Mouse (Mus musculus) C2C12 (cell line): ENCODE results near the gene Arhgap15. TPM values are rescaled to one million over a fixed set of nuclear protein-coding genes. Genes with fewer than 3 reads are reported as not detected.

Source experiments
- H3K27me3 ChIP-seq: one replicate; pipeline ENCODE4 v1.6.1; 2011; ENCODE audit not compliant: control insufficient read depth, insufficient read depth, insufficient read length
- H3K36me3 ChIP-seq: one replicate; pipeline ENCODE4 v1.6.1; 2011; ENCODE audit not compliant: control insufficient read depth, insufficient read depth
- H3K4me3 ChIP-seq: one replicate; pipeline ENCODE4 v1.5.1; 2011; ENCODE audit warnings: mild to moderate bottlenecking, control low read depth; ENCODE audit not compliant: poor library complexity, insufficient read depth, severe bottlenecking
- H3K79me2 ChIP-seq: one replicate; pipeline ENCODE4 v1.6.1; 2011; ENCODE audit not compliant: control insufficient read depth, insufficient read depth
- H3K79me3 ChIP-seq: one replicate; pipeline ENCODE4 v1.6.1; 2011; ENCODE audit warnings: low read depth, control low read depth
- H3ac ChIP-seq: one replicate; pipeline ENCODE3; 2011; ENCODE audit warnings: low read depth; ENCODE audit not compliant: control insufficient read depth, insufficient read length
- CEBPB ChIP-seq: IDR thresholded peaks from one replicate; pipeline ENCODE4 v1.6.1; 2011; ENCODE audit warnings: low read depth, mild to moderate bottlenecking, control low read depth, moderate library complexity
- CTCF ChIP-seq: IDR thresholded peaks from one replicate; pipeline ENCODE4 v1.5.1; 2011; ENCODE audit not compliant: control insufficient read depth, insufficient read depth, insufficient read length
- FOSL1 ChIP-seq: IDR thresholded peaks from one replicate; pipeline ENCODE4 v1.8.0; 2011; ENCODE audit warnings: mild to moderate bottlenecking, low read length; ENCODE audit not compliant: poor library complexity, insufficient read depth, severe bottlenecking
- MAX ChIP-seq: IDR thresholded peaks from one replicate; pipeline ENCODE4 v1.6.1; 2011; ENCODE audit warnings: mild to moderate bottlenecking, control low read depth
- MYOD1 ChIP-seq: IDR thresholded peaks from one replicate; pipeline ENCODE4 v1.6.1; 2011; ENCODE audit warnings: low read depth; ENCODE audit not compliant: control insufficient read depth, insufficient read length
- MYOG ChIP-seq: IDR thresholded peaks from one replicate; pipeline ENCODE4 v1.6.1; 2011; ENCODE audit not compliant: control insufficient read depth, insufficient read length; ENCODE audit errors: extremely low read depth
- USF1 ChIP-seq: IDR thresholded peaks from one replicate; pipeline ENCODE4 v1.6.1; 2011; ENCODE audit warnings: low read depth, mild to moderate bottlenecking, control low read depth, moderate library complexity
- polyA plus RNA-seq: library from polyadenylated mRNA; unstranded; fragments of >200 nt; fragmentation: generic; extraction: Trizol; gene quantifications from one replicate; pipeline ENCODE4 v1.2.1, GENCODE M21; 2012; ENCODE audit warnings: missing spikeins

Gene Arhgap15
- polyA plus RNA-seq, 1 experiment: not detected

DNA sequence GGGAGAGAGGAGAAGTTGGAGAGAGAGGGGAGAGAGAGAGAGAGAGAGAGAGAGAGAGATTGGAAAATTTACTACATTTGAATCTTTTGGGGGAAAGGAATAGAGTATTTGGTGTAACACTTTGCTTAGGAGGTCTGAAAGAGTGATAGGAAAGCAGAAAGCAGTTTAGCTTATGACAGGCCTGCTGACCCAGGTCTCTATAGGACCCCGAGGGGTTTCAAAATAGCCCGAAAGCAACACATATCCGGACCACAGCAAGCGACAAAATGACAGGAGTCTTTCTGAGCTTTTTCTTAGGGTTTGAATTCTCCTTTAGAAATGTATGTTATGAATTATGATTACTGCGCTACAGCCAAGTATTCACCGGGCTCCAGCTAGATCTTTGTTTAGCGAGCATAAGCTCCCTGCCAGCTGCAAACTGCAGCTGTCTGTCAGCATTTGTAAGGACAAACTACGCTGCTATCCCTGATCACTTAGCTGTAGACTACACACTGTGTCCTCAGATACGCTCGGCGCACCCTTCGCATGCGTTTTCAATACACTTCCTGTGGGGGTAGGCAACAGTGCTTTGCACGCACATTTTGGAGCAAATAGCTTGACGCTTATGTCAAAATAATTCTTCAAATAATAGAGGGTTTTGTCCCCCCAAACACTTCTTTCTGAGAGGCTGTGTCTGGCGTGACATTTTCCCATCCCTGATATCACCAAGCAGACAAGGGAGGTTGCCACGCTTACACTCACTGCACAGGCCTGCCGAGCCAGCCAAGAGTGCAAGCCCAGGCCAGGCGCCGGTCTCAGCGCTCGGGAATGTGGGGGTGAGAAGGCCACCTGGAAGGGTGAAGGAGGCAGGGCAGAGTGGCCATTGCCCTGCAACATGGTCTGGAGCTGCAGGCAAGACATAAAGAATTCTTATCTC is 355.9 kb downstream of the Arhgap15 start:
- no peaks in the 10 kb centered on the region for H3K27me3 ChIP-seq
- H3K79me3 ChIP-seq: no peaks in the 10 kb centered on the region
- no peaks in the 10 kb centered on the region for H3K36me3 ChIP-seq
- H3K79me2 ChIP-seq: no peaks in the 10 kb centered on the region
- no peak overlapping the region for H3ac ChIP-seq
- H3K4me3 ChIP-seq: no peak overlapping the region
- no peak for TF ChIP-seq CEBPB
- TF ChIP-seq MYOG: no peak
- TF ChIP-seq FOSL1: no peak
- TF ChIP-seq MAX: no peak
- no peak for TF ChIP-seq MYOD1
- TF ChIP-seq USF1: no peak
- TF ChIP-seq CTCF: no peak

GRCm38 (mm10) chr2:44105198-44105555 is 356.6 kb downstream of the Arhgap15 start:
- Histone ChIP-seq H3K79me3 (no peaks in the 10 kb centered on the region), H3ac (no peak overlapping the region), H3K36me3 (no peaks in the 10 kb centered on the region), H3K79me2 (no peaks in the 10 kb centered on the region), H3K4me3 (no peak overlapping the region), H3K27me3 (no peaks in the 10 kb centered on the region)
- TF ChIP-seq USF1: no peak
- no peak for TF ChIP-seq CEBPB
- no peak for TF ChIP-seq FOSL1
- TF ChIP-seq MYOG: no peak
- TF ChIP-seq MYOD1: no peak
- no peak for TF ChIP-seq CTCF
- TF ChIP-seq MAX: no peak

- no peaks in the 10 kb centered on the region for H3K36me3 ChIP-seq
- no peaks in the 10 kb centered on the region for H3K79me3 ChIP-seq
- TF ChIP-seq CEBPB (no peak), MAX (no peak), FOSL1 (no peak), USF1 (no peak), MYOD1 (no peak), MYOG (no peak), CTCF (no peak)
- no peak overlapping the region for H3ac ChIP-seq
- no peaks in the 10 kb centered on the region for H3K79me2 ChIP-seq
- H3K4me3 ChIP-seq: no peak overlapping the region
- no peaks in the 10 kb centered on the region for H3K27me3 ChIP-seq
These were observed 357.7 kb downstream of the Arhgap15 start for GRCm38 (mm10) chr2:44106359-44106758.

DNA sequence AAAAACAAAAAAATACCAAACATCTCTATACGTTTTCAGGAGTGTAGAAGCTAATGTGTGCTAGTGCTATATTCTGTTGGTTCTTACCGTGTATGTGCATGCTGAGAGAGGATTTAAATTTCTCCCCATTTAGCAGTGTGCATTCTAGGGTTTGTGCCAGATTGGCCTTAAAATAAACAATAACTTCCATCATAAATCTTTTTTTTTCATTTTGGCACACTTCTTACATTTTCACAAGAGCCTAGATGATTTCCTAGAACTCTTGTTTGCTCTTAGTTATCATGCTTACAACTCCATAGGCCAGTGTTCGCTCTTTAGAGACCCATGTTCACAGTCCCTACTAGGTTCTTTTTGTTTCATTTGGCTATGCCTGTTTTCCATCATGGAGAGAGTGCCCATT is 362.7 kb downstream of the Arhgap15 start:
- no peaks in the 10 kb centered on the region for H3K36me3 ChIP-seq
- H3K79me2 ChIP-seq: no peaks in the 10 kb centered on the region
- H3K79me3 ChIP-seq: no peaks in the 10 kb centered on the region
- no peak overlapping the region for H3ac ChIP-seq
- H3K27me3 ChIP-seq: no peaks in the 10 kb centered on the region
- no peak overlapping the region for H3K4me3 ChIP-seq
- TF ChIP-seq CTCF: no peak
- TF ChIP-seq FOSL1: no peak
- no peak for TF ChIP-seq CEBPB
- TF ChIP-seq USF1: no peak
- no peak for TF ChIP-seq MYOD1
- TF ChIP-seq MAX: no peak
- TF ChIP-seq MYOG: no peak

GRCm38 (mm10) chr2:44112990-44113798 is 364.6 kb downstream of the Arhgap15 start:
- Histone ChIP-seq H3K27me3 (no peaks in the 10 kb centered on the region), H3K79me3 (no peaks in the 10 kb centered on the region), H3K79me2 (no peaks in the 10 kb centered on the region), H3K36me3 (no peaks in the 10 kb centered on the region), H3K4me3 (no peak overlapping the region), H3ac (no peak overlapping the region)
- no peak for TF ChIP-seq CTCF
- TF ChIP-seq USF1: no peak
- TF ChIP-seq MYOG: no peak
- TF ChIP-seq MAX: no peak
- no peak for TF ChIP-seq FOSL1
- no peak for TF ChIP-seq MYOD1
- TF ChIP-seq CEBPB: no peak
